Mouse (Mus musculus): Measurements from ENCODE around the gene Csf2rb. TPM values are rescaled to one million over a fixed set of nuclear protein-coding genes. Genes with fewer than 3 reads are reported as not detected.

The Csf2rb gene
- polyA plus RNA-seq, 1 experiment from 2014 or later, result 1.8 TPM

DNA sequence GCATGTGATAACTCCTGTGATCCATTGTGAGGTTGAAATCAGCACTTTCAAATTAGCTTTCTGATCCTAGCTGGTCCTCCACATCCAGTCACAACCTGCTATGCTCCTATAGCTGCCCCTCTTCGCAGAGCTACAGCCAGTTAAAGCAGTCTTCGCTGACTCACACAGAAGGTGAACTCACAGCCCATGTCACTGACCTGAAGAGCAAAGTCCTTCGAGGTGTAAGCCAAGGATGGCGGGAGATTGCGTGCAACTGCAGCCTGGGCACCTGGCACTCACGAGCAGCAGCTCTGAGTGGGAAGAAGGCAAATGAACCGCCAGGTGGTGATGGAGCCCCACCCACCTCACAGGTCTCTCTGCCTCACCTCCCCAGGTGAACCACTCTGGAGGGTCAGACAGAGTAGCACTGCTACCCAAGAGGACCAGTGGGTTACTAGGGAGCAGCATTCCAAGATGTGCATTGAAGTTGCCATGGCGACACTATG lies 70.0 kb downstream of the Csf2rb start, which contains the start of gene Tex33:
Gene Tex33, minus strand, starts transcription at position 435 of the 485 bp plus-strand sequence.
- Histone ChIP-seq H3K4me2 (ENCODE audit: low read depth) (no peak within 1 kb of the TSS), H3K36me3 (ENCODE audit: control insufficient read depth, insufficient read depth, low read length) (no peaks in the 10 kb centered on the region), H3K9ac (ENCODE audit: low read length) (no peak within 1 kb of the TSS), H3K27me3 (ENCODE audit: control insufficient read depth, insufficient read depth, low read length) (no peaks in the 10 kb centered on the region), H3K9me3 (ENCODE audit: control insufficient read depth, low read length) (no peaks in the 10 kb centered on the region), H3K4me1 (ENCODE audit: control insufficient read depth, insufficient read depth, low read length) (no peaks in the 10 kb centered on the region), H3K4me3 (ENCODE audit: low read depth, low read length) (no peak within 1 kb of the TSS), H3K27ac (ENCODE audit: low read depth, low read length) (no peak within 1 kb of the TSS)
- WGBS, result 85% methylated on average over 8 of the region's 8 CpGs
- ATAC-seq (ENCODE audit: insufficient read depth, low FRiP score, low TSS enrichment) (no peak), DNase-seq (ENCODE audit: low spot score) (no peak)

DNA sequence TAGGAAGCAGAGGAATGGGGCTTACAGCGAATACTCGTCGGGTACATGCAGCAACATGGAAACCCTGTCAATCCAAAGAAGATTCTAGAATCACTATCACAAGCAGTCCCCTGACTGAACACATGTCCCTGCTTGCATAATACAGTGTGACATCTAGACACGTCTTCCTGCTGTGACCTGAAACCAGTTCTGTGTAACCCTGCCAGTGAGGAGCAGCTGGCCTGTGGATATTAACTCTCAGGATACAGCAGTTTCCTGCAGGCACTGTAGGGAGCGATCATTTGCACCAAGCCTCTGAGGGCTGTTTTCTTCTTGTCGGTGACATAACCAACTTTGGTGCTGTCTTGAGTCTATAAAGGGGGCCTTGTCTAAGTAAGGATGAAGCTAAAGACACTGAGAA lies 75.8 kb downstream of the Csf2rb start:
- WGBS, result 76% methylated on average over 6 of the region's 6 CpGs
- H3K4me1 ChIP-seq (ENCODE audit: control insufficient read depth, insufficient read depth, low read length), result peaks cover 5% of the 10 kb centered on the region; the same call in 1 of the 2 replicates
- H3K9ac ChIP-seq (ENCODE audit: low read length), result no peak overlapping the region
- no peaks in the 10 kb centered on the region for H3K9me3 ChIP-seq (ENCODE audit: control insufficient read depth, low read length)
- 0 out of 2 replicates have a peak, but pooled peaks cover 2% of the 10 kb centered on the region for H3K27me3 ChIP-seq (ENCODE audit: control insufficient read depth, insufficient read depth, low read length)
- ATAC-seq (ENCODE audit: insufficient read depth, low FRiP score, low TSS enrichment) (no peak), DNase-seq (ENCODE audit: low spot score) (no peak)
- H3K4me3 ChIP-seq (ENCODE audit: low read depth, low read length), result no peak overlapping the region
- no peaks in the 10 kb centered on the region for H3K36me3 ChIP-seq (ENCODE audit: control insufficient read depth, insufficient read depth, low read length)
- no peak overlapping the region for H3K27ac ChIP-seq (ENCODE audit: low read depth, low read length)
- H3K4me2 ChIP-seq (ENCODE audit: low read depth), result no peak overlapping the region

DNA sequence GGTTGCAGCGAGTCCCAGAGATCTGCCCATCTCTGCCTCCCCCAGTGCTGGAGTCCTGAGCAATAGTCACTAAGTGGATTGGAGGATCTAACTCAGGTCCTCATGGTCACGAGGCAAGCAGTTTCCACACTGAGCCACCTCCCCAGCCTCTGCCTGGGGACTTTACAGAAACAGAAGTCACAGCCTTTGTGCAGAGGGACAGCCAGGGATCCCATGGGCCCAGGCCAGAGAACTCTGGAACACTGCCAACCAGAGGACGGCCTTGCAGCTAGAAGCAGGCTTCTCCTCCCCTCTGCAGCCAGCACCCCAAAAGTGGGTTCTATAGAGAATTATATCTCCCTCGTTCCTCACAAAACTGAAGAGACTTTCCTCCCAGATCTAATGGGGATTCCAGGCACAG lies 76.4 kb downstream of the Csf2rb start:
- WGBS, result 79% methylated on average over 4 of the region's 4 CpGs
- no peak overlapping the region for H3K27ac ChIP-seq (ENCODE audit: low read depth, low read length)

DNA sequence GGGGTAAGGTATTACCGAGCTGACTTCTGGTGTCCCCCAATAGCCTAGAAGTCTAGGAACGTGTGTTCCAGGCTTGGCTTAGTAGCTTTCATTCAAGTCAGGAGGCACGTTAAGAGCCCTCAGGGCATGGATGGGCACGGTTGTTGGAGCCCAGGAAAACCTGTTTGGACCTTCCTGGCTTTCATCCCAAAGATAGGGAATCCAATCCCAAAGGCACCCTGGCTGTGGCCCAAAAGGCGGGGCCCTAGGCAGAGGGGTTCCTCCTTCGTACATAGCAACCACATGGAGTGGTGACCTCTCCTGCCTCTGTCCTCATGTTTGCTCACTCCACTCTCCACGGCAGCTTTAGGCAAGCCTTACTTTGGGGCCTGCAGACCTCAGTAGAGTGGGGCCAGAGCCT lies 76.9 kb downstream of the Csf2rb start:
- WGBS, result 89% methylated on average over 7 of the region's 7 CpGs
- Histone ChIP-seq H3K4me1 (ENCODE audit: control insufficient read depth, insufficient read depth, low read length) (peaks cover 10% of the 10 kb centered on the region), H3K27ac (ENCODE audit: low read depth, low read length) (no peak overlapping the region), H3K36me3 (ENCODE audit: control insufficient read depth, insufficient read depth, low read length) (no peaks in the 10 kb centered on the region), H3K4me2 (ENCODE audit: low read depth) (no peak overlapping the region), H3K9me3 (ENCODE audit: control insufficient read depth, low read length) (no peaks in the 10 kb centered on the region), H3K9ac (ENCODE audit: low read length) (no peak overlapping the region), H3K27me3 (ENCODE audit: control insufficient read depth, insufficient read depth, low read length) (0 out of 2 replicates have a peak, but pooled peaks cover 2% of the 10 kb centered on the region), H3K4me3 (ENCODE audit: low read depth, low read length) (no peak overlapping the region)
- DNase-seq (ENCODE audit: low spot score) (no peak), ATAC-seq (ENCODE audit: insufficient read depth, low FRiP score, low TSS enrichment) (no peak)

More for the DNA sequence above, 76.4 kb downstream of the Csf2rb start:
- no peak for DNase-seq (ENCODE audit: low spot score)
- Histone ChIP-seq H3K4me2 (ENCODE audit: low read depth) (no peak overlapping the region), H3K4me3 (ENCODE audit: low read depth, low read length) (no peak overlapping the region), H3K9me3 (ENCODE audit: control insufficient read depth, low read length) (no peaks in the 10 kb centered on the region), H3K27me3 (ENCODE audit: control insufficient read depth, insufficient read depth, low read length) (0 out of 2 replicates have a peak, but pooled peaks cover 2% of the 10 kb centered on the region), H3K4me1 (ENCODE audit: control insufficient read depth, insufficient read depth, low read length) (peaks cover 6% of the 10 kb centered on the region), H3K36me3 (ENCODE audit: control insufficient read depth, insufficient read depth, low read length) (no peaks in the 10 kb centered on the region), H3K9ac (ENCODE audit: low read length) (no peak overlapping the region)
- no peak for ATAC-seq (ENCODE audit: insufficient read depth, low FRiP score, low TSS enrichment)

DNA sequence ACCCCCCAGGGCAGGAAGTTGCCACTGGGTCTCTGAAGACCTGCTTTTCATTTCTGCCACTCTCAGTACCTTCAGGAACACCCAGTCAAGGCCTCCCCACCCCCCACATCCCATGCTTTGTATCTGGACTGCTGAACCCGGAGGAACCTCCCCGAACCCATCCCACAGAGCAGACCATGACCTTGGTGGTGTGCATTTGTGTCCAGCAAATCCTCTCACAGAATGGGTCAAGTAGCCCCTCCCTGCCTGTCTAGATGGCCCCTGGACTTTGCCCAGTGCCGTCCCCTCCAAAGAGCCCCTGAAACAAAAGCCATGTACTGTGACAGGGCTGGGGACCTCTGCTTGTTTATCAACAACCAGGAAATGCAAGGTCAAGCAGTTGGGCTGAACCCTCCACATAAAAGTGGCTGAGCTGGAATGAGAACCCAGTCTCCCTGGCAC lies 77.8 kb downstream of the Csf2rb start:
- no peak overlapping the region for H3K9ac ChIP-seq (ENCODE audit: low read length)
- no peak for DNase-seq (ENCODE audit: low spot score)
- no peak overlapping the region for H3K4me3 ChIP-seq (ENCODE audit: low read depth, low read length)
- H3K9me3 ChIP-seq (ENCODE audit: control insufficient read depth, low read length), result no peaks in the 10 kb centered on the region
- H3K36me3 ChIP-seq (ENCODE audit: control insufficient read depth, insufficient read depth, low read length), result no peaks in the 10 kb centered on the region
- peaks cover 10% of the 10 kb centered on the region for H3K4me1 ChIP-seq (ENCODE audit: control insufficient read depth, insufficient read depth, low read length)
- ATAC-seq (ENCODE audit: insufficient read depth, low FRiP score, low TSS enrichment), result no peak
- H3K27me3 ChIP-seq (ENCODE audit: control insufficient read depth, insufficient read depth, low read length), result peaks cover 5% of the 10 kb centered on the region; the same call in 1 of the 2 replicates
- no peak overlapping the region for H3K27ac ChIP-seq (ENCODE audit: low read depth, low read length)
- WGBS, result 53% methylated on average over 3 of the region's 3 CpGs
- H3K4me2 ChIP-seq (ENCODE audit: low read depth), result no peak overlapping the region

Small RNA genes within 50 kb of the gene (microRNA-seq; reads per million reads assigned to microRNA genes)
- gene Mir7676-1 (not detected), gene Mir7676-2 (not detected)

Other genes with a start within 250 kb of the Csf2rb start
- gene Cacng2, start 205.7 kb upstream of the Csf2rb start, polyA plus RNA-seq (2014; fragmentation: Nextera tagmentation; extraction: Ambion mirVana), result 1.4 and 1.7 TPM in 2 replicates
- 115 and 119 TPM in 2 replicates for gene Ift27, start 151.6 kb upstream of the Csf2rb start, polyA plus RNA-seq (2014; fragmentation: Nextera tagmentation; extraction: Ambion mirVana)
- 0.26 TPM in 1 of 2 replicates, not detected in the other for gene Pvalb, start 119.4 kb upstream of the Csf2rb start, polyA plus RNA-seq (2014; fragmentation: Nextera tagmentation; extraction: Ambion mirVana)
- 6.8 and 7.6 TPM in 2 replicates for gene Ncf4, start 81.0 kb upstream of the Csf2rb start, polyA plus RNA-seq (2014; fragmentation: Nextera tagmentation; extraction: Ambion mirVana)
- 0.37 and 0.70 TPM in 2 replicates for gene Csf2rb2, start 20.0 kb upstream of the Csf2rb start, polyA plus RNA-seq (2014; fragmentation: Nextera tagmentation; extraction: Ambion mirVana)
- gene Tex33, start 70.2 kb downstream of the Csf2rb start, polyA plus RNA-seq (2014; fragmentation: Nextera tagmentation; extraction: Ambion mirVana), result not detected in 2 replicates
- gene Tst, start 80.2 kb downstream of the Csf2rb start, polyA plus RNA-seq (2014; fragmentation: Nextera tagmentation; extraction: Ambion mirVana), result 7.5 and 7.8 TPM in 2 replicates
- 1.9 and 2.5 TPM in 2 replicates for gene Mpst, start 80.7 kb downstream of the Csf2rb start, polyA plus RNA-seq (2014; fragmentation: Nextera tagmentation; extraction: Ambion mirVana)
- 74.6 and 78.1 TPM in 2 replicates for gene Kctd17, start 102.8 kb downstream of the Csf2rb start, polyA plus RNA-seq (2014; fragmentation: Nextera tagmentation; extraction: Ambion mirVana)
- gene Tmprss6, start 142.9 kb downstream of the Csf2rb start, polyA plus RNA-seq (2014; fragmentation: Nextera tagmentation; extraction: Ambion mirVana), result not detected in 2 replicates
- not detected in 2 replicates for gene Il2rb, start 169.5 kb downstream of the Csf2rb start, polyA plus RNA-seq (2014; fragmentation: Nextera tagmentation; extraction: Ambion mirVana)
- 11.8 and 12.8 TPM in 2 replicates for gene C1qtnf6, start 205.7 kb downstream of the Csf2rb start, polyA plus RNA-seq (2014; fragmentation: Nextera tagmentation; extraction: Ambion mirVana)
- 0.38 TPM in 1 of 2 replicates, not detected in the other for gene Sstr3, start 218.9 kb downstream of the Csf2rb start, polyA plus RNA-seq (2014; fragmentation: Nextera tagmentation; extraction: Ambion mirVana)
- 8.0 and 8.5 TPM in 2 replicates for gene Rac2, start 247.0 kb downstream of the Csf2rb start, polyA plus RNA-seq (2014; fragmentation: Nextera tagmentation; extraction: Ambion mirVana)

Measured in neural tube, embryonic 11.5 days (tissue).